Mouse (Mus musculus) embryonic fibroblast, embryonic 13.5 days (primary cell): ENCODE results near the gene Smyd1. TPM values are rescaled to one million over a fixed set of nuclear protein-coding genes. Genes with fewer than 3 reads are reported as not detected.

Experiments used
- H3K27ac ChIP-seq: 2 replicates; pipeline ENCODE4 v1.5.1; 2012; ENCODE audit warnings: low read length, control low read depth, inconsistent platforms; ENCODE audit not compliant: insufficient read depth
- H3K4me1 ChIP-seq: 2 replicates; pipeline ENCODE4 v1.6.1; 2011; ENCODE audit warnings: low read length; ENCODE audit not compliant: control insufficient read depth, insufficient read depth
- H3K4me3 ChIP-seq: 2 replicates; pipeline ENCODE4 v1.5.1; 2011; ENCODE audit warnings: mild to moderate bottlenecking, control low read depth, low read length; ENCODE audit not compliant: insufficient read depth
- CTCF ChIP-seq: IDR thresholded peaks from 2 replicates; pipeline ENCODE4 v1.5.1; 2011; ENCODE audit warnings: mild to moderate bottlenecking, control low read depth, low read length, moderate library complexity, borderline replicate concordance; ENCODE audit not compliant: insufficient read depth
- POLR2A ChIP-seq: IDR thresholded peaks from 2 replicates; pipeline ENCODE4 v1.6.1; 2011; ENCODE audit warnings: low read depth, mild to moderate bottlenecking, control low read depth, low read length, moderate library complexity
- polyA plus RNA-seq: library from polyadenylated mRNA; stranded (reverse); fragments of >200 nt; gene quantifications from 2 replicates; pipeline ENCODE4 v1.2.4, GENCODE M21; 2011; ENCODE audit warnings: low read depth; ENCODE audit not compliant: missing spikeins, insufficient read length

The Smyd1 gene
- 0.38 TPM in 1 of 2 replicates, not detected in the other for polyA plus RNA-seq

DNA sequence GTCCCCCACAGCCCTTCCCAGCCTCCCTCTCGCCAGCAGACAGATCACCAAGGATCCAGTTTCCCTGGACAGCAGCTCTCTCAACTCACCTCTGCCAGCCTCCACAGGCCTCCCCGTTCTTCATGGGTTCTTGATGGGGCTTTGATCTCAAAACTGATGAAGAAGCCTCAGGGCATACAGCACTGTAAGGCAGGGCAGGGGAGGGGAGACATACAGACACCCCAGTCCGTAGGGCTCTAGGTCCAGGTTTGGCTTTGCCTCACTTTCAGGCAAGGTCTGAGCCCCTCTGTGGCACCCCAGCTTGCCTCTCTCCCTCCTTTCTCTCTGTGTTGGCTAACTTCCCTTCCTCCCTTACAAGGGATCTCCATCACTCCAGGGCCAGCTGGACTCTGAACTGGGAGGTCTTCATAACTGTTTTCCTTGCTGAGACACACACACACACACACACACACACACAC lies at the start of gene Smyd1:
Smyd1 (minus strand) TSS at position 408 of the 458 bp plus-strand sequence.
- no peak for TF ChIP-seq POLR2A
- no peak for TF ChIP-seq CTCF
- Histone ChIP-seq H3K27ac (no peak within 1 kb of the TSS), H3K4me3 (no peak within 1 kb of the TSS), H3K4me1 (no peaks in the 10 kb centered on the region)

- no peak overlapping the region for H3K4me3 ChIP-seq
Measured at GRCm38 (mm10) chr6:71371085-71371605, 49.1 kb upstream of the Smyd1 start.

DNA sequence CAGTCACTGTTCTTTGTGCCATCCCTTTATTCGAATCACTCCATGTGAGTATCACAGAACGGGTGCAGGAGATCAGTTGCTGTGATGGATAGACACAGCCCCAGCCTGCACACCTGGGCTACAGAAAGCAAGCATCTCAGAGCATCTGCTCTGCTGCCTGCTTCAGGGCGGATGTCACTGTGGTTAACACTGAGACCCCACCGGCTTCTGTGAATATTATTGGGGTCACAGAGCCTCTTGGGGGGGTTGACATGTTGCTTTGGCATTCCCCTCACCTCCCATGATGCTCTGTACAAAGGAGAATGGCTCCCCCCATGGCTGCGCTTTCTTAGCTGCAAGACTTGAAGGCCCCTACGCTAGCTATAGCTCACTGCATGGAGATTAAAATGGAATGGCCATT lies 47.4 kb upstream of the Smyd1 start:
- no peak for TF ChIP-seq CTCF
- TF ChIP-seq POLR2A, result no peak
- Histone ChIP-seq H3K4me1 (no peaks in the 10 kb centered on the region), H3K27ac (no peak overlapping the region), H3K4me3 (no peak overlapping the region)

More at GRCm38 (mm10) chr6:71371085-71371605, 49.1 kb upstream of the Smyd1 start:
- no peak for TF ChIP-seq POLR2A
- no peak for TF ChIP-seq CTCF
- H3K27ac ChIP-seq, result no peak overlapping the region
- no peaks in the 10 kb centered on the region for H3K4me1 ChIP-seq

DNA sequence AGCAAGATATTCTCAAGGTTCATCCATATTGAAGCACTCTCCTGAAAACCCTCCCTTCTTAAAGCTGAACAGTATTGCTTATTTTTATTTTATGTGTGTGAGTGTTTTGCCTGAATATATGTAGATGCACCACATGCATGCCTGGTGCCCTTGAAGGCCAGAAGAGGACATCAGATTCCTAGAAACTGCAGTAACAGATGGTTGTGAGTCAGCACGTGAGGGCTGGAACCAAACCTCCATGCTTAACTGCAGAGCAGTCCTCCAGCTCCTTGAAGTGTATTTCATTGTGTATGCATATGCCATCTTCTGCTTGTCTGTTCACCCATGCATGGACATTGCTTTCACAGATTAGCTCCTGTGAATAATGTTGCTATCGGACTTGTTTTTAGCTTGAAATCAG lies 42.0 kb upstream of the Smyd1 start:
- TF ChIP-seq POLR2A (no peak), CTCF (no peak)
- H3K4me3 ChIP-seq, result no peak overlapping the region
- H3K27ac ChIP-seq, result no peak overlapping the region
- no peaks in the 10 kb centered on the region for H3K4me1 ChIP-seq

DNA sequence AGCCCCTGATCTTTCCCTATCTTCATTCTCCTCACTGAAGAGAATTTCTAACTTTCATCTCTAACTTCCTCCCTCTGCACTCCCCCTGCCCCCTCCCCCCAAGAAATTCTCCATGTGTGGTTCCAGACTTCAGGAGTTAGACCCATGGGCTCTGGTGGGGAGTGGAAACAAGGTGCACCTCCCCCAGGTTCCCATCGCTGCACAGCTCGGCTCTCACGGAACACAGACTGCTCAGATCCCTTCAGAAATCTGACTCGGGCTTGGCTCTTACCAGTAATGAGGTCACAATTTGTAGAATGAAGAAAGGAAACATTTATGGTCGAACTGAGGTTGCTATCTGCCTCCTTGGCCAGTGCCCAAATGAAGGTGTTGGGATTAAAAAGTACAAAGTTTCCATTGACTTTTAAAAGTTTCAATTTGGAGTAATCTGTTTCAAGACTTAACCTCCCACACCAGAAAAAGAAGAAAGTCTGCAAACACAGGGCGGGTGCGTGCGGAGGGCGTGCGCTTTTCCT lies 39.2 kb upstream of the Smyd1 start:
- H3K4me3 ChIP-seq, result no peak overlapping the region
- TF ChIP-seq CTCF (no peak), POLR2A (no peak)
- H3K4me1 ChIP-seq, result no peaks in the 10 kb centered on the region
- no peak overlapping the region for H3K27ac ChIP-seq

DNA sequence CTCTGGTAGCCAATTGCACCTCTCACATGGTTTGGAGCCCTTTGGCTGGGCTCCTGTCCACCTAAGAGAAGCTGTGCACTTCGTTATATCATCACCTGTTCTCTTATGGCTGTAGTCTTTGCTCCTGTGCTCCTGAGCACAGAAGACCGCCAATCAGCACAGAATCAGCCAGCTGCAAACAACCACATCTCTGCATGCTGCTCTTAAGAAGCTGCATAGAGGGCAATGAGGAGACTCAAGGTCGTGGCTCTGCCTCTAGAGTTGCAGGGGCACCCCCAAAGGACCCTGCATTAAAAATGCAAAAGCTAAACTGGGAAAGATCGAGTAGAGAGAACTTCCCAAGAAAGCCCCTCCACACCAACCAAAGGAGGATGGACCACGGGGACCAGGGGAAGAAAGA lies 38.7 kb upstream of the Smyd1 start:
- no peak overlapping the region for H3K4me3 ChIP-seq
- H3K27ac ChIP-seq, result no peak overlapping the region
- H3K4me1 ChIP-seq, result no peaks in the 10 kb centered on the region
- TF ChIP-seq POLR2A (no peak), CTCF (no peak)

- TF ChIP-seq POLR2A (no peak), CTCF (no peak)
- no peak overlapping the region for H3K27ac ChIP-seq
- no peaks in the 10 kb centered on the region for H3K4me1 ChIP-seq
- H3K4me3 ChIP-seq, result no peak overlapping the region
Measured at GRCm38 (mm10) chr6:71360221-71360620, 38.2 kb upstream of the Smyd1 start.

DNA sequence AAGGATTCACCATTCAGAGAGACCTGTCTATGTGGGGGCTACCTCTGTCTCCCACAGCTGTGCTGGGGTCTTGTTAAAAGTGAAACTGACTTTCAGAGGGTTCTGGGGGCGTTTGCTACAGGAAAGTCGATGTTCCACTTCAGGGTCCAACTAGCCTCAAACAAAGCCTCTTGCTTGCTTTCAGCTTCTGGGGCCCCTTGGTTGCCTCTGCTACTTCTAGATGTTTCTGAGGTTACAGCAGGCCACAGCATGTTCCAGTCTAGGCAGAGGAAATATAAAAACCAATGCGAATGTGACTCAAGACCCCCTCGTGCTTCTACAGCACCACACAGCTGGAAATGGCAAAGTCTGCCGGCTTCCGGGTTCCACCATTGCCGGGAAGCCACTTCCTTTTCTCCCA lies 35.5 kb upstream of the Smyd1 start:
- H3K4me3 ChIP-seq, result no peak overlapping the region
- H3K4me1 ChIP-seq, result no peaks in the 10 kb centered on the region
- no peak for TF ChIP-seq CTCF
- no peak for TF ChIP-seq POLR2A

DNA sequence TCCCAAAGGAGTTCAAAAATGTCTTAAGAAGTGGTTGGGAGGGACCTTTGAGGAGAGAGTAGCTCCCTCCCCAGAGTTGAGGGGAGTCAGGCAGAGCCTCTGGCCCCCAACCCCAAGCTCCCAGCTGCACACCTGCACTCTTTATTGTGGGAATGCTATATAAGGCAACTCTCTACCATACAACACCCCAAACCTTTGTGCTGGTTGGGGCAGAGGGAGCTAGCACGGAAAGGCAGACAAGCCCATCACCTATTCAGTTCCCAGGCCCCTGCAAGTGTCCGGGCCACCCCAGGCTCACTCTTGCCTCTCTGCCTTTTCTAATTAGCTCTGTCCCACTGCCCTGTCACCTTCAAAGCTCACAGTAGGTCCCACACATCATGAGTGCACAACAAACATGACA lies 31.7 kb upstream of the Smyd1 start:
- Histone ChIP-seq H3K27ac (no peak overlapping the region), H3K4me3 (no peak overlapping the region), H3K4me1 (no peaks in the 10 kb centered on the region)
- TF ChIP-seq POLR2A (no peak), CTCF (no peak)

More for the DNA sequence above, 35.5 kb upstream of the Smyd1 start:
- H3K27ac ChIP-seq, result no peak overlapping the region

DNA sequence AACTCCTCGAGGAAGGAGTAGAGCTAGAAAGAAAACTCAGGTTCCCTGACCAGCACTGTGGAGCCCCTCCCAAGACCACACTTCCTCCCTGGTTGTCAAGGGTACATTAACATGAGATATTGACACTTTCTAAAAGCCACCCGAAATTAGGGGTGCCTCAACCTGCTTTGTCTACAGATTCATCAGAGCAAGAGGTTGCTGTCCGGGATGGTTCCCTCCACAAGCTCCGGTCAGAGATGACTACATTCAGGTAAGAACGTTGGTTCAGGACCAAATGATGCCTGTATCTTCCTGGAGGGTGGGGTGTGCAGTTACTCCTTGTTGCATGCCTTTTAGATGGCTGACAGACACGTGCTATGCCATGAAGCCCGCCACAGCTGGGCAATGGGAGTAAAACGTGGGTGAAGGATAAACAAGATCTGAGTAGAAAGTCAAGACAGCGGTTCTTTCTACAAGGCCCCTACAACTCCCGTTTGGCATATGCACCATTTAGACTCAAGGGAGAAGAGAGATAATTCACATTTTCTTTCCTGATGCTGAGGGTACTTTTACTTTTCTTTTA lies 30.9 kb upstream of the Smyd1 start:
- TF ChIP-seq CTCF (no peak), POLR2A (no peak)
- H3K27ac ChIP-seq, result no peak overlapping the region
- H3K4me1 ChIP-seq, result no peaks in the 10 kb centered on the region
- H3K4me3 ChIP-seq, result no peak overlapping the region
